Mouse (Mus musculus) heart, adult 2 months (tissue): Measurements from ENCODE around the gene Hcrtr1.

Source experiments
- CTCF ChIP-seq: fragments of 200-600 bp; IDR thresholded peaks from 2 replicates; pipeline ENCODE4 v1.8.1; 2022; ENCODE audit warnings: antibody characterized with exemption, mild to moderate bottlenecking, moderate library complexity
- EP300 ChIP-seq: fragments of 200-500 bp; IDR thresholded peaks from 2 replicates; pipeline ENCODE4 v1.6.1; 2011; ENCODE audit warnings: low read depth, low read length, control low read depth; ENCODE audit not compliant: insufficient read depth
- POLR2A ChIP-seq: fragments of 200-500 bp; IDR thresholded peaks from 2 replicates; pipeline ENCODE4 v1.6.1; 2011; ENCODE audit warnings: mild to moderate bottlenecking, low read depth, low read length, control low read depth; ENCODE audit not compliant: insufficient read depth

- TF ChIP-seq CTCF, result no peak
- no peak for TF ChIP-seq POLR2A
- no peak for TF ChIP-seq EP300
Observed at GRCm38 (mm10) chr4:130177087-130177486, 37.9 kb upstream of the Hcrtr1 start.
